Mouse (Mus musculus): ENCODE data around the gene Tbc1d1.

Gene Tbc1d1

DNA sequence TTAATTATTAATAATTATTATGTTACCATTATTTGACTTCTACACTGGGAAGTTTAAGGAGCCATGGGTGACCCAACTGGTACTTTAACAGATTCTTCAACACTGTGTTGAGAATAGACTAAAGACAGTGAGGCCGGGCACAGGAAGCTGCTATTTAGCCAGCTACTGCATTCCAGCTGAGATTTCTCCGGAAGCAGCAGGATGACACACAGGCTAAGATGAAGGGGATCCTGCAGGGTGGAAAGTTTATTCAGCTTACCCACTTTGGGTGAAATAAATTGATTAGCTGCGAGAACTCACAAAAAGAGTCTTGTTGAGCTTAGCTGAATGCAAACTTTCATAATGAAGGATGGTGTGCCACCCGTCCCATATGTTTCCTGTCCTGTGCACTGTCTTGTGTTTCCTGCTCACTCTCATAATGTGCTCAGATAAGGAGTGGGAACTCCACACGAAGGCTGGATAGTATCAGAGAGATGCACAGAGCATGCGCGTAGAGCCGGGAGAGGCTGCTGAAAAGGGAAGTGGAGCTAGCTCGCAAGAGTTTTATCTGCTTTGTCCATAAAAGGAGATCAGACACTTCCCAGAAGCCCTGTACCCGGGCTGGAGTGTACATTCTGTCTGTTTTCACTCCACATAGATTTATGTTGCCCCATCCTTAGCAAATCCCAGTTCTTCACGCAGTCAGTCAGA, at the start of gene Tbc1d1:
Tbc1d1 (plus strand) TSS at position 445 of the 690 bp plus-strand sequence.
- no peak for DNase-seq (ENCODE audit: extremely low read depth, insufficient read length, low spot score)

DNA sequence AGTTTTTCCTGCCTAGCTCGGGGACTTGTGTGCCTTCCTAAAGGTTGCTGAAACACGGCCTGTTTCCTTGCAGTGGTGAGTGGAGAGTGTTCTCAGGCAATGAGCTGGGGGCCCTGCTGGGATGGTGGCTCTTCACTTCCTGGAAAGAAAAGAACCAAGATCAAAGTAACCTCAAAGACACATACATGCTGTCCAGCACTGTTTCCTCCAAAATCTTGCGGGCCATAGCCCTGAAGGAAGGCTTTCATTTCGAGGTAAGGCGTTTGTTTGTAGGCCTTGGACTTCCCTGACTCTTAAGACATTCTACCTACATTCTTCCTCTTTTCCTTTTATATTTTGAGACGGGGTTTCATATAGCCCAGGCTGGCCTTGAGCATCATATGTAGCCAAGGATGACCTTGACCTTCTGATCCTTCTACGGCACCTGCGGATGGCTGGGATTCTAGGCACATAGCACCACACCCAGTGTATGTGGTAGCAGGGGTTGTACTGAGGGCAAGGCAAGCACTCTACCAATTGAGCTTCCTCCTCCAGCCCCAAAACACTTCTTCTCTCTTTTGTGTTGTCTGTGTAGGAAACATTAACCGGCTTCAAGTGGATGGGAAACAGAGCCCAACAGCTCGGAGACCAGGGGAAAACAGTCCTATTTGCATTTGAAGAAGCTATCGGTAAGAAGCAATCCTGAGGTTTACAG, 48.4 kb upstream of the Tbc1d1 start:
- no peak for DNase-seq (ENCODE audit: extremely low read depth, insufficient read length, low spot score)

DNA sequence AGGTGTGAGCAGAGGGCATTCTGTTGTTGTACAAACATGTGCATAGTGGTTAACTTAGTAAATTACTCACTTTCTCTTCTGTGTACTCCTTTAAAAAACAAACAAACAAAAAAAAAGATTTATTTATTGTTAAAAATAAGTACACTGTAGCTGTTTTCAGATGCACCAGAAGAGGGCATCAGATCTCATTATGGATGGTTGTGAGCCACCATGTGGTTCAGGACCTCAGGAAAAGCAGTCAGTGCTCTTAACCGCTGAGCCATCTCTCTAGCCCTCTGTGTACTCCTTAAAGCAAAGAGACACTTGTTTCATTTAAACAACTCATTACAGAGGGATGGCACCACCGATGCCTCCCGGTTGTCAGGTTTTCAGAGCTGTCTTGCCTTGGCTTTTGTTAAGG, 46.9 kb upstream of the Tbc1d1 start:
- DNase-seq (ENCODE audit: extremely low read depth, insufficient read length, low spot score), result peak; percentile 31

DNA sequence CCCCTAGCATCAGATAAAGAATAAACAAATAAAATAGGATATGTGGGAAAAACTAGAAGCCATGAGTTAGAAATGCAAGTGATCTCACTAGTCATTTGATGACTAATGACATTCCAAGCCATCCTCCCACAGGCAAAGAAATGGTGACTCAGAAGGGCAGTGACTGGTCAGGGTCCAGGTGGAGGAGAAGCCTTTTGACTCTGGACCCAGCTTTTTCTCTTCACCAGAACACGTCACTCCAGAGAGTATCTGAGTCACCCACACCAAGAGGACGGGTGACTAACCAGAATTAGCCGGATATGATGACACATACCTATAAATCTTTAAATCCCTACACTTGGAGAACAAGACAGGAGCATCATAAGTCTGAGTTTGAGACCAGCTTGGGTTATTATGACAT, 43.7 kb upstream of the Tbc1d1 start:
- DNase-seq (ENCODE audit: extremely low read depth, insufficient read length, low spot score), result peak; percentile 81

DNA sequence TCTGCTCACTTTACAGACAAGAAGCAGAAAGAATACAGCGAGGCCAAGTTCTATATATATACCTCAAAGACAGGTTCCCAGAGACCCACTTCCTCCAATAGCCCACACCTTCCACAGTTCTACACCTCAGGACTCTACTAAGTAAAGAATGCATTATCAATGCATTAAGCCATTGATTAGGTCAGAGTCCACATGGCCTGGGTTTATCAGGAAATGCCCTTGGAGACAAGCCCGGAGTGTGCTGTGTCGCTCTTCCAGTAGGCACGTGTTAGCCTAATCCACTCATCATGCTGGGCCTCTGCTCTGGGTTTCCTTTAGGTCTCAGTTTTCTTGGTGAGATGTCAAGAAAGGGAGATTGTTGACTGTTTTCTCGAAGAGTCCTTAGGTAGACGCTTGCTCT, 41.9 kb upstream of the Tbc1d1 start:
- DNase-seq (ENCODE audit: extremely low read depth, insufficient read length, low spot score), result no peak

DNA sequence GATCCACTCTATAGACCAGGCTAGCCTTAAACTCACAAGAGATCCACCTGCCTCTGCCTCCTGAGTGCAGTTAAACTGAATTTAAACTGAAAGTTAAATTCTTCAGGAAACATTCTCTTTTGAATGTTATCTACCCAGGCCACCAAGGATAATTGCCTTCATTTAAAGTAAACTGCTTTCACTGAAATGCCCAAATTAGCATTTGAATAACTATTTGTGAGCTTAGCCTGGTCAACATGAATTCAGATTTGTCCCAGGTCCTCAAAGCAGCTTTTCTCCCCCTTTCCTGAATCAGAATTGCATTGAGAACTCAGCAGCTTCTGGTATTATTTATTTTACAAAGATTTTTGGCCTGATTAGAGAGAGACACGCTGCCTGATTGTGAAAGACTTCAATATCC, 38.9 kb upstream of the Tbc1d1 start:
- DNase-seq (ENCODE audit: extremely low read depth, insufficient read length, low spot score), result no peak

DNA sequence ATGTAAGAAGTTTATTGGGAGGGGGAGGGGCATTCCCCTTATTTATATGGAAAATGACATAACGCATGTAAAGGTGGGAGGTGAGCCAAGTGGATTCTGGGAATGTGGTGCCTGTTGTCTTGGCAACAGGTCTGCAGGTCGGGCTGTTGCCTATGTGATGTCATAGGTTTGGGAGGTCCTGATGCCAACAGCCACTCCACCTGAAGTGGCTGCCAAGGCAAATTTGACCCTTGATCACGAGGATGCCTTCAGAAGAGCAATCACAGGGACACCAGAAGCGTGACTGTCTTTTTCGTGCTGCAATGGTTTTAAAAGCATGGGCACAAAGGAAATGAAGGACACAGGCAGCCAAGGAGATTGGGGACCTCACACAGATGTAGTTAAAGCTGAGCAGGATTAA, 30.3 kb upstream of the Tbc1d1 start:
- no peak for DNase-seq (ENCODE audit: extremely low read depth, insufficient read length, low spot score)

DNA sequence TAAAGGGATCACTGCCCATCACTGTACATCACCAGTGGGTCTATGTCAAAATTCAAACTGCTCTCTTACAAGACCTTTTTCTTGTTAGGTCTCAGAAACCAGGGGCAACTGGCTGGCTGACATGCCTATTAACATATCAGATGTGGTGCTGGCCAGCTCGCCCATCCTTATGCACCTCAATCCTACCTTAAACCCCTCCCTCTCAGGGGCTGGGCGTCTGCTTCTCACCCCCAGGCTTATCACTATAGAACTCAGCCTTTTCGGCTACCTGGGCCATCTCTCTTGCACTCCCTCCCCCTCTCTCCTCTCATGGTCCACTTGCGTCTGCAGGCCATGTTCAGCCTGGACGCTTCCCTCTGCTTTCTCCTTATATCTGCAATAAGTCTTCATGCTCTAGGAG, 24.6 kb upstream of the Tbc1d1 start:
- DNase-seq (ENCODE audit: extremely low read depth, insufficient read length, low spot score), result no peak

DNA sequence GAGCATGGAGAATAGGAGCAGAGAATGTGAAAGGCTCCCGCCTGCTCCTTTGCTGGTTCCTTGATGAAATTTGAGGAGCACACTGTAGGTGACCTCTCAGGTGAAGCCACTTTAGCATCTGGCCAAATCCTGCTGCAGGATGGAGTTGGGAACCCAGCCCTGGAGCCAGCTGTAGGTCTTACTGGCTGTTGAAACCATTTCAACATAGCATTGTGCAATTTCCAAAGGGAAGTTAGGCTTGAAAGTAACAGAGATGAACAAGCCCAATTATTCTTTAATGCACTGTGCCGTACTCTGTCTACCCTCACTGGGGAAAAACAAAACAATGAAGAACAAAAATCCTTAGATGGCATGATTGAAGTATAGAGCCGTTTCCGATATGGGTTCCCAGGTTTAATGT, 22.2 kb upstream of the Tbc1d1 start:
- DNase-seq (ENCODE audit: extremely low read depth, insufficient read length, low spot score), result no peak

DNA sequence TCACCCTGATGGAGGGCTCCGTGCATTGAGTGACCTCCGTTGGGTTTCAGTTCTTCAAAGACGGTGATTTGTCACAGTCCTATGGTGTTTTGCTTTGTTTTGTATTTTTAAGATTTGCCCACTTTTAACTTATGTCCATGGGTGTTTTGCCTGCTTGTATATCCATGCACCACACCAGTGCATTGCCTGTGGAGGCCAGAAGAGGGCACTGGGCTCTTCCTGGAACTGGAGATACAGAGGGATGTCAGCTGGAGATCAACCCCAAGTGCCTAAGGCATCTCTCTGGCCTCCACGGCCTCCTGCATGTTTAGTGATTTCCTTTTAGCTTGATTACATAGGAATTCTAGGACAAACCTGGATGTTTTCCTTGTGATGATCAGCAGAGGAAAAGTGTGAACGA, 19.8 kb upstream of the Tbc1d1 start:
- DNase-seq (ENCODE audit: extremely low read depth, insufficient read length, low spot score), result no peak

DNA sequence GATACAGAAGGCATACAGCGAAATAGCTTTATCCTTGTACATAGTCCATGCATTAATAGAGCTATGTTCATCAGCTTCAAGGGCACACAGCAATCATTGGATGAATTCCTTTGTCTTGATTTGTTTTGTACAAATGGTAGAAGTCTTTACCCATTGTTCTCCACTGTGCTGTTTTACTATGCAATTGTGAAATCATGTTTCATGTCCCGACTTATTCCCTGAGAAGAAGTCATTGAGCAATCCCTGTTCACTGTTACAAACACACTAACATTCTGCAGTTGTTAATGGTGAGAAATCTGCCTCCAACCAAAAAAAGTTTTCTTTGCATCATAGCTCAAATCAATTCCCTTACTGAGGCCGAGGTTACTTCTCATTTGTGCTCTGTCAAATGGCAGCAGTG, 15.9 kb upstream of the Tbc1d1 start:
- no peak for DNase-seq (ENCODE audit: extremely low read depth, insufficient read length, low spot score)

DNA sequence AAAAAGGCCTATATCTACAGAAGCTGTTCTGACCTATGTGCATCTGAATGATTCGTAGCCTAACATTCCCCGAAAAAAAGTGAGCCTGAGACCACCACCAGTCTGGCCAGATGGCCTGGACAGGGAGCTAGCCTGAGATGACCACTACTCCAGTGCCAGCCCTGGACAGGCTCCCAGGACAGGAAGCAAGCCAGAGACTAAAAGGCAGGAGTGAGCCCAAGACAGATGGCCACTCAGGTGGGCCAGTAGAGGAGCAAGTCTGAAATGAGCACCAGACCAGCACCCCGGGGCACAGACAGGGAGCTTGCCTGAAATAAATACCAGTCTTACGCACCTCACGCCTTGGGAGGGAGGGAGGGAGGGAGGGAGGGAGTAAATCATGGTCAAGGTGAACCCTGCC, 11.8 kb upstream of the Tbc1d1 start:
- DNase-seq (ENCODE audit: extremely low read depth, insufficient read length, low spot score), result no peak

DNA sequence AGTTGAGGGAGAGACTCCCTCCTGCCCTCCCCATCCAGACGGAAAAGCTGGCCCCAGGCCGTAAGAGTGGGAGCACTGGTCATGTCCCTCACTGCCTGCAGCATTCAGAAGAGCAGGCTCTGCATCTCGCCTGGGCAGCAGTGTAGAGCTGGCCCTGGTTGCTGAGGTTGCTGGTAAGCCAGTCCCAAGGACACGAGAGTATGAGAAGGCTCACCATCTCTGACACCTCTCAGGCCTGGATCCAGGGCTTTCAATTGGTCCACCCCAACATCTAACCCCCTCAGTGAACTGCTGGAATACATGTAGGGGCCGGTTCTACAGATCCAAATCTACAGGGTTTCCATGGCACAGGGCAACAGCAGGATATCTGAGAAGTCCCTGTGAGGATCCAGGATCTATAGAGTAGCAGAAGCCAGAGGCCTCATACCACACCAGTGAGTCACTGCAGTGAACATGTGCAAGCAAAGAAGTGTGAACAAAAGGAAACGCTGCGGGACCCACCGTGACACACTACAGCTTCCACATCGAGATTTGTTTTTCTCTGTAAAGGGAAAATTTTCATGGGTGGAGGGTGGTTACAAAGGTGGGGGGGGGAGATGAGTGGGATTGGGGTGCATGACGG, 9.6 kb upstream of the Tbc1d1 start:
- DNase-seq (ENCODE audit: extremely low read depth, insufficient read length, low spot score), result peak; percentile 54

DNA sequence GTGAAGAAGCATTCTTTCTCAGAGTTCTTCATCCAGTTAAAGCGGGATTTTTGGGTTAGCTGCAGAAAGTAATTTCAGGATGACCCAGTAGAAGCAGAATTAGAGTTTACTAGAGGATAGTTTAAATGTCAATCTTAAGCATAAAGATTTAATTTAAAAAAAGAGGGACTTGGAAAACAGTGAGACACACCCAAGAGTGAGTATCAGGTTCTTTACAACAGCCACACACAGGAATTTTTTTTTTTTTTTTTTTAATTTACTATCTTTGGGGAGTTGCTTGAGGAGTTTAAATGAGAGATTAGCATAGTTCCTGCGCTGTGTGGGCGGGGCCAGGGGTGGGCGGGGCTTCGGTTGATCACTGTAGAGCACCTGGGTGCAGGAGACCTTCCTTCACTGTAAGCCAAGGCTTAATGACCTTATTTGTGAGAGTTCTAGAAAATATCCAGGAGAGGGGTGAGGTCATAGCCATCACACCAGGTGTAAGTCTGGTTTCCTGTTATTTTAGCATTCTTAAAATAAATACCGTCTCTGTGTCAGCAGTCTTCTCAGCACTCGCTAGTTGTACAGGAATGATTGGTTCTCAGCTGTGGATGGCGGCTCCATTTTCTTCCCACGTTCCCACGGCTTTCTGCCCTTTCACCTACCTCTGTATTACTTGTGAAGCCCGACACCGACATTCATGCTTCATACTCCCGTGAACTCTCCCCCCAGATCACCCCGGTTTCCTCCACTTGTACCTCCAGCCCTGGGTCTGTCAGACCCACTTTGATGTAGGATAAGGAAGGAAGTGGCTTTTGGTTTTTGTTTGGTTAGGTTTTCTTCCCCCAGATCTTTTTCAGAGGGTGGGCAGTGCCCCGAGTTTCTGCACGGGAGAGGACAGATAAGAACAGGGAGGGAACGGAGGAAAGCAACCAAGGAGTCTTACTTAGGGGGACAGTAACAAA, 6.6 kb upstream of the Tbc1d1 start:
- no peak for DNase-seq (ENCODE audit: extremely low read depth, insufficient read length, low spot score)

DNA sequence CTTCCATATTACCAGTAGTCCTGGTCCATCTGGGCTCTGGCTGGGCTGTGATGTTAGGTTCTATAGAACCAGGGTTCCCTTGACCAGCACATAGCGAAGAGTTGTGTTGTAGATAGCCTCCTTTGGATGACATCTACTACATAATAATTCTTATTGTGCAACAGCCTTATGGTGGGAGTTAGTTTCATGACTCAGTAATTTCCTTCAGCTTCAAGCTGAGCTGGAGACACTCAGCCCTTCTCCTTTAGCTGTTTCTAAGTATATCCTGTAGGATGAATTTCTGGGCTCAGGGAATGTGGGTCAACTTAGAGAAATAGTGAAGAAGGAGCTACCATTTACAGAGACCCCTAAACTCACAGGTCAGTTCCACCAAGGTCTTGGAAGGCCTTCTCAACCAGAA, 2.8 kb upstream of the Tbc1d1 start:
- DNase-seq (ENCODE audit: extremely low read depth, insufficient read length, low spot score), result no peak

DNA sequence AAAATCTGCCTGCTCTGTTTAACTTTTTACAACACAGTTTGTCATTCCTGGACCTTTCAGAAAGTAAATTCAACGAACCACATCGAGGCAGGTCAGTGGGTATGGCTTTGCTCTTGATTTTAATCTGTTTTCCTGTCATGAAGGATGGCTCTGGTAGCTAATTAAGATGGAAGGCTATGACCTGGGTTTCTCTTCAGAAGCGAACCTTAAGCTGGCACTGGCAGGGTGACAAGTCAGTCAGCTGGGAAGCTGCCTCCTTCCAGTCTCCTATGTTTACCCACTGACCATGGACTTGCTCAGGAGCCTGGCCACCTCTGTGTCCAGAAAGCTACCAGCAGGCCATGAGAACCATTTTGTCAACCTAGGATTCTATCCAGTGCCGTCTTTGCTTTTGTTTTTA, 474 bp downstream of the Tbc1d1 start:
- DNase-seq (ENCODE audit: extremely low read depth, insufficient read length, low spot score), result no peak

DNA sequence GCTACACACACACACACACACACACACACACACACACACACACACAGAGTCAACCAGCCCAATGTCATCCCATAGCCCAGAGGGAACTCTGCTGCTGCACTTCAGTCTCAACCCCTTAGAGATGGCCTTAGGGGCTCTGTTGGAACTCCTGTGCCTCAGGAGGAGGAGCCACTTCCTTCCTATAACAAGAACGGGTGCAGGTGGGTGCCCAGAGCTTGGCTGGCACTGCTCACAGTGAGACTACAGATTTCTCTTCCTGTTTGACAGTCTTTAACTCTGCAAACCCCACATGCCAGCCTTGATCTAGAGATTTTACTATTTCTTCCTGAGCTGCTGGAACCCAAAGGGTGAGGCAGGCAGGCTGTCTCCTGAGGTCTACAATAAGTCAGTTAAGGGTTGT, 1.8 kb downstream of the Tbc1d1 start:
- DNase-seq (ENCODE audit: extremely low read depth, insufficient read length, low spot score), result no peak

DNA sequence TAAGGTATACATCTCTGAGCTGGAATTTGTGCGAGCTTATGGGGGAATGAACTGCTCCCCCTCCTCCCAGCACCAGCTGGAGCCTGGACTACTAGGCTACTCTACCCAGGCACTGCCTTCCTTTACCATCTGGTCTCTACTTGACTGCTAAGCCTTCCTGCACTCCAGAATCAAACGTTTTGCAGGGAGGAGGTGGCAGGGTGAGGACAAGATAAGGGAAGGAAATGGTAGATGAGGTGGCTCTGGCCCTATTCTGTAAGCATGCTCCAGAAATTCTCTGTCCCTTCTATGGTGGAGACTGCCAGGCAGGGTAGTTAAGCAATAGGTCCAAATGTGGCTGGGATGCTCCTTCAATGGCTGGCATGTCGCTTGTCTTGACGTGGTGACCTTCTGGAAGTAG, 2.4 kb downstream of the Tbc1d1 start:
- no peak for DNase-seq (ENCODE audit: extremely low read depth, insufficient read length, low spot score)

DNA sequence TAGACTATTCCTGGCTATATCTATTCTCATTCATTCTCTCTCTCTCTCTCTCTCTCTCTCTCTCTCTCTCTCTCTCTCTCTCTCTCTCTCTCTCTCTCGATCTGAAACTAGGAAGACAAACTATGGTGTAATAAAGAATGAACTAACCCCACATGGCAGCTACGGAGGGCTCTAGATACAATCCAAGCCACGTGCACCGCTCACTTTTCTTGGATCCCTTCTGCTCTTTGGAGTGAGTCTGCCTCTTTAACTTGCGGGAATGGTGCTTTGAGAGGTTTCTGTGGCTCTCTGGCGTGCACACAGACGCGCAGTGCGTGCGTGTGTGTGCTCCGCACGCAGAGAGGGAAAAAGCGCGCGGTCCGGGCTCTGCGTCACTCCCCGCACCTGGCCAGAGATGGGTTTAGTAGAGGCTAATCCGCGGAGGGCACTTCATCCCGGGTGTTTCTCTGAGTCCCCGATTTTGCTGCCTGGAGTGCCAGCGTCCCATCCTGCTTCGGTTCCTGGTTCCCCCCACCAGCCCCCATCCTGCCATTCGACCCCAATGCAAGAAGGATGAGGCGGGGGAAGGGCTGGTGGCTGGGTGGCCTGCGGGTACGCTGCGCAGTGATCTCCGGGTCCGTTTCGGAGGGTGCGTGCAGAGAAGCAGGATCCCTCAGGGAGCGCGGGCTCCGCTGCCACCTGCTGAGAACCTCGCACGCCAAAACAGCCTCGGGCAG, 3.1 kb downstream of the Tbc1d1 start:
- DNase-seq (ENCODE audit: extremely low read depth, insufficient read length, low spot score), result no peak

Measured in 3134 (cell line).